In the genomic region with DNA sequence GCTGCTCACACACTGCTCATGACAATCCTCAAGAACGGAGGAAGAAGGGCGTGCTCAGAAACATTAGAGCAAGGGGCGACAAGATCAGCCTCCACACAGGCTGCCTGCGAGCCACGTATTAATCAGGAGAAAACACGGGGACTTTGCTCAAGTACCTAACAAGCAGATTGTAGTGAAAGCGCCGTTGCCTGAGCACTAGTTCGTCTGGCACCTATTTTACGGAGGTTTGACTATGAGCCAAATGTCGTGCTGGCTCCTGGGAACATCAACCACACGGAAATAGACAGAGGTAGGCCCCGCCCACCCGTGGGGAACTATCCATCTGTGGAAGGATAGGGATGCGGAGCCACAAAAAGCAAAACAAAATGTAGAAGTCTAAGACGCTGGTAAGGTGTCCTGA, we compare ENCODE assay signal across 17 mouse cellular contexts.
DNase-seq lines count a peak whose midpoint lies in the region; ATAC-seq lines count a peak whose summit lies in the region.
"Had no signal": no experiment of that assay in that cellular context is flagged by ENCODE, and none has a peak within 500 bp of the region (broad histone marks: within the 10 kb centered on the region; RNA-seq: fewer than 3 reads in every experiment).

No protein-coding gene starts in this region.

- peak; percentile 20 to 66 for DNase-seq in frontal cortex, adult 2 months (ENCODE audit: extremely low spot score in 1 of 2, low spot score in 1 of 2)
- DNase-seq in frontal cortex, postnatal 10 days (ENCODE audit: low spot score in 2 of 2) = no peak
- peak; percentile 30 for DNase-seq in layer of hippocampus, adult 9-11 months
- no peak for DNase-seq in layer of hippocampus, postnatal 10 days (ENCODE audit: low spot score in 2 of 2)
- peak; percentile 31 for DNase-seq in right cerebral cortex, postnatal 25 days
- no peak for DNase-seq in right cerebral cortex, postnatal 14 days
- DNase-seq: adrenal gland, postnatal 25 days; cerebellum, adult 9-10 months; gastrocnemius, adult 2 months; heart, postnatal 4 days; kidney, adult 18-20 months; lung, postnatal 4 days; midbrain, embryonic 14.5 days; spleen, adult 18-20 months had no signal

- no peak for ATAC-seq in erythroblast, adult 5-6 weeks (replicated peaks; ENCODE audit: low FRiP score, poor library complexity, severe bottlenecking)
- ATAC-seq: forebrain, embryonic 14.5 days; inflammation-experienced regulatory T-cells, adult 6 months had no signal

Comparison
In these comparisons a context has a peak if more than half of its experiments do, and no peak if none do; other contexts are left out.
1. DNase-seq: peak in frontal cortex, adult 2 months (2 of 2), layer of hippocampus, adult 9-11 months (single experiment) and right cerebral cortex, postnatal 25 days (single experiment); none in frontal cortex, postnatal 10 days (0 of 2), layer of hippocampus, postnatal 10 days (0 of 2) and right cerebral cortex, postnatal 14 days (single experiment).